Mouse (Mus musculus): Measurements from ENCODE around the gene Csf2rb.
A peak's percentile ranks its signal among the peaks of the same experiment; 100 is the strongest.
"Not testable (repeated sequence)": the region's sequence is repeated elsewhere in the genome, so short reads cannot be mapped to it uniquely, and the experiment has no call there.

Csf2rb gene

DNA sequence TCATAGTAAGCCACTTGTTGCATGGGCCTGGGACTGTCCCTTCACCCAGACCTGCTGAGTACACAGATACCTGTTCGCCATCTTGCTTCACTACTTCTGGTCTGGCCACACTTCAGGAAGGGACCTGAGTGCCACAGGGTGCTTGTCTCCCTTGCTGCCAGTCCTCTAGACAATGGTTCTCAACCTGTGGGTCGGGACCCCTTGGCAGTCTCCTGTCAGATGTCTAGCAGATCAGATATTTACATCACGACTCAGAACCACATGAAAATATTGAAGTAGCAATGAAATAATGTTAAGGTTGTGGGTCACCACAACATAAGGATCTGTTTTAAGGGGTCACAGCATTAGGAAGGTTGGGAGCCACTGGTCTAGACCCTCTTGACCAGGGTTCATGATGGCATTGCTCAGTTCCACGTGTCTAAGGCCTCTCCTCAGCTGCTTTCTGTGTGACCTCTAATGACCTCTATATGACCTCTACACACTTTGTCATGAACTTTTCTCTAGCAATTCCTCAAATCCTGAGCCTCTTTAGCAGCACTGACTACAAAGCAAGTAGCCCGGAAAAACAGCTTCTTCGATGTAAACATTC is 2.3 kb downstream of the Csf2rb start:
- DNase-seq (ENCODE audit: low spot score in 2 of 2), result not testable (repeated sequence)

DNA sequence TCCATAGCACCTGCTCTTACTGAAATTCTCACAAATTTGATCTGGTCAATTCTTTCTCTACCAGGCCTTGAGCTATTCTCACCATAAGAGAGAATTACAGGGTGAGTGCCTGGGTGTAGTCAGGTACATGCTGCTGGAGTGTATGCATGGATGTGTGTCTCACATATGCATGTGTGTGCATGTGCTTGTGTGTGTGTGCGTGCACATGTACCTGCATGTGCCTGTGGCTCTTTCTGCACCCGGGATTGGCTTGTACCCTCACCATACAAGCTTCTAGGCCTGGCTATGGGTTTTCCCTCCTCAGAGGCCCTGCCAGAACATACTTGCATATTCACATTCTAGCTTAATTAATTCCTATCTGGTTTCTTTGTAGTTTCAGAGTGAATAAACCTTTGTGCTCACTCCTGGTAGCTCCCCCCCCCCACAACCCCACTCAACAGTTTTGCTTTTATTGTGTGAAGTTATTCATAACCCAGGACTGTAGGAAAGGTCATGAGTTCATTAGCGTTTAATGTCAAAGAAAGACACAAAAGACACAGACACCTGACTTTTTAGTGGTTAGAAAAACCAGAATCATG is 3.1 kb downstream of the Csf2rb start:
- no peak for DNase-seq (ENCODE audit: low spot score in 2 of 2)

DNA sequence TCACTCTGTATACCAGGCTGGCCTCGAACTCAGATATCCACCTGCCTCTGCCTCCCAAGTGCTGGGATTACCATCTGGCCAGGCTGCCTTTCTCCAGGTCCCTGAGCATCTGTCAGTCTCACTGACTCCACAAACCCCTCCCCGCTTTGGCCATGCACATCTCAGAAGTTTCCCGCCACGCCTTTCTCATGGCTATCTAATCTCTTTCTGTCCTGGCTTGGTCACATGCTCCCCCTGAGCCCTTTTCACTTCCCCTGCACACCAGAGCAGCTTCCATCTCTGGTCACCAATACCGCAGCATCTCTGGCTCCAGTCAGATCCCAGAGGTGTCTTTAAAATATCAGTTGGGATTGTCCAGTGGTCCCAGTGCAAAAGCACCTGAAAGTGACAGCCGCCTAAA is 4.4 kb downstream of the Csf2rb start:
- DNase-seq (ENCODE audit: low spot score in 2 of 2), result not testable (repeated sequence)

DNA sequence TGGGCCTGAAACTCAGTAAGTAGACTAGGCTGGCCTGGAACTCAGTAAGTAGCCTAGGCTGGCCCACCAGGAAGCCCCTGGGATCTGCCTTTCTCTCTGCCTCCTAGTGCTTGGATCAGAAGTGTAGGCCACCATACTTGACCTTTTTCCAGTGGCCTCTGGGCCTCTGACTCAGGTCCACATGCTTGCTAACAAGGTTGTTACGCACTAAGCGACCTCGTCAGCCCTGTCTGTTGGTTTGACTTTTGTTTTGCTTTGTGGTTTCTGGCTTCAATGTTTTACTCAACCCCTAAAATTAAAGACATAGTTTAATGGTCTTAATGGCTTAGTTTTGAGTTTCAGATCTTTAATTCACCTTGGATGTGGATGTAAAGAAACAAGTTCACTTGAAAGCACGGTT is 5.2 kb downstream of the Csf2rb start:
- DNase-seq (ENCODE audit: low spot score in 2 of 2), result no peak

DNA sequence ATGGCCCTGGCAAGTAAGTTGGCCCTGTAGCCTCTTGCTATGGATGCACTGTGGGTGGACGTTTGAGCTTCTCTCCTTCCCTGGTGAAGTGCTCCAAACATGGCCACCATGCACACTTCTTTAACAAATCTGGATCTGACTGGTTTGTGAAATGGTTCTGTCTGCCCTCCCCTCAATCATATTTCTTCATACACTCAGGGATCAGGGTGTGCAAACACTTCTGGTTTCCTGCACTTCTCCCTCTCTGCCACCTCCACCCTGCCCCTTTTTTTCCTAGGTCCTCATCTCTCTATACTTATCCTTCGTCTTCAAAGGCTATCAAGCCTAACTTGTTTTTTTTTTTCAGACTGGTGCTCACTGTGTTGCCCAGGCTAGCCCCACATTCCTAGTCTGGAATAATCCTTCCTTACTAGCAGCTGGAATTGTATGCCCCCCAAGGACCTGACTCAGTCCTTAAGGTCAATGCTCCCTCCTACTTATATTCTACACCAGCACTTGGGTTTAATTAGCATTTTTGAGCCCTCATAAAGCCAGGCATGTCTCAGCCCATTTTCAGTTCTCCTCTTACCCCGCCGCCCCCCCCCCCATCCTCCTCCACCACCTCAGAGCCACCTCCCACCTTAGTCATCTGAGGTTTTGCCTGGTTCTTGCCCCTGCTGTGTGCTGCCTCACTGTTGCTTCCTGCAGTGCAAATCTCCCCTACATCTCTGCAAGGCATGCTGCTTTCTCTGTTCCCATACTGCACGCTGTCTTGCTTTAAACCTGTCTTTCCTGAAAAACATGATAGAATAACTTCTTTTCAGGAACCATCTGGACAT is 6.2 kb downstream of the Csf2rb start:
- DNase-seq (ENCODE audit: low spot score in 2 of 2), result no peak

DNA sequence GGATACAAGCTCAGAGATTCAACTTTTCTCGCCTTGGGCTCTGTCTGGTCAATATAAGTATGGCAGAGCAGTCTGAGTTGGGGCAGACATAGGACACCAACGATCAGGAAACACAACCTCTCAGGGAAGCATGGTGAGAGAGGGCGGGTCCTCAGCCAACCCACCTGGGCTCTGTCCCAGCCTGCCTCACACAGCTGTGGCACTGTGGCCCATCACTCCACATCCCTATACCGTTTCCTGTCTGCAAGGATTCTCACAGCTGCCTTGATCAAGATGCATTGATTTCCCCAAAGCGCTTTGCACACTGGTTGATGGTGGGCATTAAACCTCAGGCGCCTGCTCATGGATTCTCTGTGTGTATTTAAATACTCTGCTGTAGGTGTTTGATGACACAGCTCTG is 7.4 kb downstream of the Csf2rb start:
- DNase-seq (ENCODE audit: low spot score in 2 of 2), result no peak

DNA sequence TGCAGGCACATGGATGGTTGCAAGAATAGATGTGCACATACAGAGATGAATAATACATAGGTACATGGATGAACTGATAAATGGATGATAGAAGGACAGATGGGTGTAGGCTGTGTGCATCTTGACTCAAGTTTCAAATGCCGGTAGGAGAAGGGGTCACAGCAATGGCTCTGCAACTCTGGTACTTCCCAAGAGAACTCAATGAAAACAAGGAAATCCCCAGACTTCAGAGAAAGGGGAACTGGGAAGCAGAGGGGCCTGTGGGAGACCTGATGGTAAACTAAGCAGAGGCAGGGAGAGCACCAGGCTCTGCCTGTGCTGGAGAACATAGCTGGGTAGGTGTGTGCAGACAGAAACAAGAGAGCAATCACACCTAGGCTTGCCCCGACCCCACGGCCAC is 8.8 kb downstream of the Csf2rb start:
- DNase-seq (ENCODE audit: low spot score in 2 of 2), result no peak

DNA sequence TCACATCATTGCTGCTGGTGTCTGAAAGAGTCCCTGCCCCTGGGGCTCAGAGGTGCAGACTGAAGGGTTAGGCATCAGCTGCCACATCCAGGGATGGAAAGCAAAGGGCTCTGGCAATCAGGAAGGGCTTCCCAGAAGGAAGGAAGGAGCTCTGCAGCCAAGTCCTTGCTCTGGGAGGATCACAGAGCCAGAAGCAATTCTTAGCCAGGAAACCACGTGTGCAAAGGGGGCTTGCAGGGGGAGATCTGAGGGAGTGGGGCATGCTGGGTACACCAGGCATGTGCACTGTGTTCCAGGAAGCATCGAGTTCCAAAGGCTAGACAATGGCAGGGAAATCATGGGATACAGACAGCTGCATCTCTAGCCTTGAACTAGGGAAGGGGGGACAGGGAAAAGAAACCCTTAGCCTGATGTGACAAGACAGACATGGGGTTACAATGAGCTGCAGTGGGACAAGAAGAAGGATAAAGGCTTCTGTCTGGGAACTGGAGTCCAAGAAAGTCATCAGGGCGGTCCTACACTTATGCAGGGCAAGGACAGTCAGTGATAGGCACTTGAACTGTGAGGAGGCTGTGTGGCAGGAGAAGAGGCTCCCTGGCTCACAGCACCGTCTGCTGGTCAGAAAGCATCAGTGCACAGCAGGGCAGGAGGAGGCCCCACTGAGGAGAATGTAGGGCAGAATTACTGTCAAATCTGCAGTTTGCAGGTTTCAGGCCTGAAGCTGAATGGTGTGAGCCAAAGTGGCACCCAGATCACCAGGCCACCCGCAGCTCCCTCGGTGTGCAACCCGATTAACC is 14.3 kb downstream of the Csf2rb start:
- DNase-seq (ENCODE audit: low spot score in 2 of 2), result peak; percentile 40 to 67

DNA sequence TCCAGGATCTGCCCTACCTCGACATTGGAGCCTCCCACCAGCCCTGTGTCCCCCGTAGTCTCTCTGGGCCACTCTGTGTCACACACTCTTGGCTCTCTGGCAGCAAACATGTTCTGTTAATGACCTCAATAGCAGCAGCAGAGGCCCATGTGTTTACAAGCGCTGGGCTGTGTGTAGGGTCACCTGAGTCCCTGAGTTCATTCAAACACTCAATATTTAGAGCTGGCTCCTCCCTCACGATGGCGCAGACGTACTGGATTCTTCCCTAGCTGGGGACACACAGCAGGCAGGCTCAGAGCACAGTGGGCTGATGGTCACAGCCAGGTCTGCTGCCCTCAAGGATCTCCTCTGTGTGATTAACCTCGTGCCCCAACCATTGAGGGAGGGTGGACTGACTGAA is 15.4 kb downstream of the Csf2rb start:
- not testable (repeated sequence) for DNase-seq (ENCODE audit: low spot score in 2 of 2)

DNA sequence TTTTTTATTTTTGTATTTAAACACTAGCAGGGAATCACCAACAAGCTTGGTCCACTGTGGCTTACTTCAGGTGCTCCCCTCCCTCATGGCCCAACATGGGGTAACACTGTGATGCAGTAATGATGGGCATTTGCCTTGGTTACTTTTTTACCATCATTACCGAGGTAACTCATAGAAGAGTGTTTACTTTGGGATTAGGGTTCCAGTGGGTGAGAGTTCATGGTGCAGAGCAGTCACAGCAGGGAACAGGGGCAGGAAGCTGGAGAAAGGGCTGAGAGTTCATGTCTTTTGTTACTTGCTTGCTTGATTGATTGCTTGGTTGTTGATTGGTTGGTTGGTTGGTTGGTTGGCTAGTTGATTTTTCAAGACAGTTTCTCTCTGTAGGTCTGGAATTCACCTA is 18.1 kb downstream of the Csf2rb start:
- DNase-seq (ENCODE audit: low spot score in 2 of 2), result no peak

DNA sequence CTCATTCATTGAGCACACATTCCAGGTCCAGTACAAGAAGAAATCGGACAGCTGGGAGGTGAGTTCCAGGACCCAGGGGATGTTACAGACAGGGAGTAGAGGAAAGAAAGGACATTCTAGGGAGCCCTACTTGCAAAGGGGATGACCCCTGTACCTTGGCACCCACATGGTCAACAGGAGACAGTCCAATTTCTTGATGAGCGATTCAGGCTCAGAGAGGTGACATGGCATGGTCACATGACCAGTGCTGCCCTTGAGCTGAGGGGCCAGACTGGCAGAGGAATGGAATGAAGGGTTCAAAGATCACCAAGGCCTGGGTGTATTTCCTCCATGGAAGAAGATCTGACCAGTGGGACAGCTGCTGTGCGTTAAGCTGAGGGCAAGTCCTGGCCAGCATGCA is 19.0 kb downstream of the Csf2rb start:
- DNase-seq (ENCODE audit: low spot score in 2 of 2), result no peak

DNA sequence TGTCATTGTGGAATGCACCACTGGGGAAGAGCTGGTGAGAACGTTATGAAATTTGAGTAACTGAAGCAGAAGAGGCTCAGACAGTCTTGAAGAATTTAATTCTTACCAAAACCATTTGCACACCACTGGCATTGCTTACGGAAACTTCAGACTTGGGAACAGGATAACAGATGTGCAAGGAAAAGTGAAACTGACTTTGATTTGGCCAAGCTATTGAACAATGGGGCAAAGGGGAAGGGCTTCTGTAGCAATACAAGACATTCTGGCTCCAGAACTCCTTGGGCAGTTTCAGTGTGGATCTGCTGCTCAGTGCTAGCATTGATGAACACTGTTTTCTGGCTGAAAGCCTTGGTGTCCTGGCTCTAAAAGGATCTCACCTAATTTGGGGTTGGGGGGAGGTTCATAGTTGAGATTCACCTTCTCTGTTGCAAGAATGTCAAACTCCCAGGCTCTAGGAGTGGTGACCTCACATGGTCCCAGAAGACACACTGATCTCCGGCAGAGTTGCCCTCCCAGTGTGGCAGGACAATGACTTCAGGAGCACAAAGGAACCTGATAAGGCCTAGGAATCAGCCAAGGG is 26.1 kb downstream of the Csf2rb start:
- no peak for DNase-seq (ENCODE audit: low spot score in 2 of 2)

DNA sequence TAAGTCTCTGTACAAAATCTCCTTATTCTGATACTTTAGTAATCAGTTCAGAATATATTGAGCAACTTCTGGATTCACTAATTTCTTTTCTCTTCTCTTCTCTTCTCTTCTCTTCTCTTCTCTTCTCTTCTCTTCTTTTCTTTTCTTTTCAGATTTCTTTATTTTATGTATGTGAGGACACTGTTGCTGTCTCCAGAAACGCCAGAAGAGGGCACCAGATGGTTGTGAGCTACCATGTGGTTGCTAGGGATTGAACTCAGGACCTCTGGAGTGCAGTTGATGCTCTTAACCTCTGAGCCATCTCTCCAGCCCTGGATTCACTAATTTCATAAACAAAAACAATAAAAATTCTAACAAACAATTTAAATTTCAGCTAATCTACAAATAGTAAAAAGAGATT is 29.4 kb downstream of the Csf2rb start:
- DNase-seq (ENCODE audit: low spot score in 2 of 2), result peak in 1 of 2 experiments; percentile 72

DNA sequence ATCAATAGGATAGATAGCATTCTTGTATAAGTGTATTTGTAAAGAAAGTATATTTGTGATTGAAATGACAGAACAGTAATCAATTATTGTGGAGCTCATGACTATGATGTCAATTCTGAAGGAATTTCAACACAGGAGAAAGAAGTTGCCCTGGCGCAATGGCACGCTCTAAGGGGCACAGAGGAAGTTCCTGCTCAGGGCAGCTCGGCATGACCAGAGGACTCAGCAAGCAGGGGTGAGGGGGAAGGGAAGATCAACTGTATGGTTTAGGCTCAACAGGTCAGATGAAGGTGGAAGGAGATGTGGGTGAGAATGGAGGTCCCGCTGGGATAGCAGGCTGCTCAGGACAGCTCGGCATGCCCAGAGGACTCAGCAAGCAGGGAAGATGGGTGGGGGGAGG is 30.0 kb downstream of the Csf2rb start:
- no peak for DNase-seq (ENCODE audit: low spot score in 2 of 2)

DNA sequence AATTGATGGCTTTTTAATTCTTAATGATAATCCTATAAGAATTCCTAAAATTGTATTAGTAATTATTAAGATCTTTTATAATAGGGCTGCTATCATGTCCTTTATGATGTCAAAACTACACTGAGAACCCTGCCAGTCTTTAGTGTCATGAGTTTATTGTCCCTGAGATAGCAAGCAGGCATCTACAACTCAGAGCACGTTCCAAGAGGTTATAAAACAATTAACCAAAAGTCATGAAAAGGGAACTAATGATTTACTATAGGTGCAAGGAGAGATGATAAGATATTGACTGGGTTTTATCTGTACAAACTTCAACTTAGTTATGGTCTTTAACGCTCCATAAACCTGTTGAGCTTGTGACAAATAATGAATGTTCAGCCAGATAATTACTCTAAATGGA is 40.4 kb downstream of the Csf2rb start:
- no peak for DNase-seq (ENCODE audit: low spot score in 2 of 2)

DNA sequence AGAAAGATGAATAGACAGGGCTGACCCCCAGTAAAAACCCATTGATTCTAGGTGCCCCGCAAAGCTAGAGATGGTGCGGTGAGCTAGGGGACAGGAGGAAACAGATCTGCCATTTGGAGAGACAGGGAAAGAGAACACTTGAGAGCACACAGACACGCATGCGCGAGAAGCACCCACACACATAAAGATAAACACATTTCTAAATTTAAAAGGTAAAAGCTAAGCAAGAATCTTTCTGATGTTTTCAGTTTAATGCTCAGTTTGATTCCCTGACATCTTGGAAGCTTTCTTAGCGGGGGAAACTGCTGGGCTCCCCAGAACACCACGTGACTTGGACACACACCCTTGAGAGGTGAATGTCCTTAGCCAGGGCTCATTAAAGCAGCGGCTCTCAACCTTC is 41.3 kb downstream of the Csf2rb start:
- peak; percentile 37 to 56 for DNase-seq (ENCODE audit: low spot score in 2 of 2)

DNA sequence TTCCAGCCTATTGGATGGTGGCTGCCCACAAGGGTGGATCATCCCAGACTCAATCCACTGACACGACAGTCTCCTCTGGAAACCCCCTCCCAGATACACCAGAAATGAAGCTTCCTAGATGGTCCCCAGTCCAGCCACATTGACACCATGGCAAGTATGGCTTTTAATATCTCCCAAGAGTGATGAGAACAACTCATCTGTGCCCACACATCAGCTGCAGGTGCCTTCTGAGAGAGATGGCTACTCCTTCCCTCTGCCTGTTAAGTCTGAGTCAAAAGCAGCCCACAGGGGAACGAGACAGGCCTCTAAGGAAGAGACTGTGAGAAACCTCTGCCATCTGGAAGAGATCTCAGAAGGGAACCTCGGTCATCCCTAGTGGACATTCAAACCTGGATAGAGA is 42.3 kb downstream of the Csf2rb start:
- DNase-seq (ENCODE audit: low spot score in 2 of 2), result peak in 1 of 2 experiments; percentile 20

DNA sequence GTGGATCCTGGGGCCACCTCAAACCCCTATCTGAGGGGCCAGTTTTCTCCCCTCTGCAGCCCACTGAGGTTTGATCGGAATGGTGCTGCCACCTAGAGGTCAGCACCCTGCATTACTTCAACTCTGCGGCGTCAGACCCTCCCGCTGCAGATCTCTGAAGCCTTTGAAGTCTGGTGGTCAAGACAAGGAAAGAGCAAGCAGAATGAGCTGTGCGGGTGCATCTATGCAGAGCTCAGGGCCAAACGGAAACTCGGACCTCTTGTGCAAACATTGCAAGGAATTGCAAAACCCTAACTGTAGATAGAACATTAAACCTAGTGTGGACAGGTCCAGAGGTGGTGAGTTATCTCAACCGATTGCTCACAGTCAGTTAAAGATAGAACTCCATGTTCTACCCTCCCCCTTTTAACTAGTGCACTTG is 43.4 kb downstream of the Csf2rb start:
- DNase-seq (ENCODE audit: low spot score in 2 of 2), result peak in 1 of 2 experiments; percentile 20

DNA sequence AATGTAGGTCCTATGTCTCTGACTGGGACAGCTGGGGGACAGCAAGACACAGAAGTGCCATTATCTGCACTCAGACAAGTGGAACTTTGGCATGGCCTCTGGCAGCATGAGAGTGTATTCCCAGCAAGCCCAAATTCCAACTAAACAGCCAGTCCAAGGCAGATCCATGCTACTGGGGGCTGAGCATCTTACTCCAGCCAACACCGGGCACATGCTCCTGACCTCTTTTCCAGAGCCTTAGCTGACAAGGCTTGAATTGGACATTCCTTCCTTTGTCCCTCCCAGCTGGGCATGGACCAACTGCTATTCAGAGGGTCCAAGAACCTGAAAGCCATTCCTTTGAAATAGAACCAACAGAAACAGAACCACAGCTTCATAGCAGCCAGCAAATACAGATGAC is 44.1 kb downstream of the Csf2rb start:
- peak in 1 of 2 experiments; percentile 36 for DNase-seq (ENCODE audit: low spot score in 2 of 2)

DNA sequence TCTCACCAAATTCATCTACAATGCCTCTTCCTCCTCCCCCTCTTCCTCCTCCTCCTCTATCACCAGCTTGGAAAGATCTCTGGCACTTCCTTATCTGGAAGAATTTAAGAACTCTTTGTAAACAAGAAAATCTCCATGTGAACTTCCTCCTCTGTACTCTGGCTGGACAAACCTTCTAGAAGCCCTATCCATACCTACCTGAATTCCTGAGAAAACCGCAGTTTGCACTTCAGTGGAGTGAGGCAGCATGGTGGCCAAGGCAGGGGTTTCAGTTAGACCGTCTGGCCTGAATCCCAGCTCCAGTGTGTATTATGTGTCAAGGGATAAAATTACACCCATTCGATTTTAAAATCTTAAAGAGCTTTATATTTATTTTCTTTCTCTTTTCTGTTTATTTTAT is 47.2 kb downstream of the Csf2rb start:
- no peak for DNase-seq (ENCODE audit: low spot score in 2 of 2)

DNA sequence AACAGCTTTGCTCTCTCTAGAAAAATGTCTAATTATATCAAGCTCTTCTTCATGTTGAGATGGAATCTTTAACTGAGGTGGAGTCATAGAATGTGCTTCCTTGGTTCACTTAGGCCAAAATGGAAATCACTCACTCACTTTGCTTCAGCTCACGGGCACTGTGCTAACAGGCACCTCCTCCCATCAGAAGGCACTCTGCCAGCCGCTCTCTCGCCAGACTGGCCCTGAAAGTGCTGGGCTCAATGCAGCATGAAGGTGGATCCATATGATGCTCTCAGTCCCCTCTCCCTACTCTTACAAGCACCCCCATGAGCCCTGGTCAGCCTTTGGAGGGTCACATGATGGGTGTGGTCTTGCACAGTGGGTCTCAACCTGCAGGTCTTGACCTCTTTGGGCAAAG is 48.7 kb downstream of the Csf2rb start:
- DNase-seq (ENCODE audit: low spot score in 2 of 2), result peak in 1 of 2 experiments; percentile 56

DNA sequence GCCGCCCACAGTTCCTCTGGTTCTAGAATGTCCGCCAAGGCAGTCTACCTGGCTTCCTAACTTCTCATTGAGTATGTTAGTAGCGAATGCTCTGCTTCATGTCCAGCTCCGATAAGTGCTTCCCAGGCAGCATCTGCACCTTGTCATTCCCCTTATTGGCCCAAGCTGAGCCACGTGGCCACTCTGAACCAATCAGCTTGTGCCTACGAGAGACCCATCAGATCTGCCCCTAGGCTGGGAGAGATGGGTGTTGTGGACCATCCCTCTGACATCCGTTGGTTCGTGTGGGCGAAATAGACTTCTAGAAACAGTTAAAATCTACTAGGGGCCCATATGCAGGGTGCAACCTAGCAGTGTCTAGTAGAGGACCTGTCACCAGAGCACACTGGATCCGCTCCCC is 52.3 kb downstream of the Csf2rb start:
- no peak for DNase-seq (ENCODE audit: low spot score in 2 of 2)
